24 mouse cellular contexts compared by ENCODE assay signal in genomic region chr2:93805523-93805922, GRCm38 (mm10).
"Had no signal": no experiment of that assay in that cellular context is flagged by ENCODE, and none has a peak within 500 bp of the region (broad histone marks: within the 10 kb centered on the region; RNA-seq: fewer than 3 reads in every experiment).

No protein-coding gene starts in this region.

- H3K27ac ChIP-seq: heart, adult 2 months; heart, embryonic 13.5 days; heart, embryonic 15.5 days; hindbrain, embryonic 13.5 days; hindbrain, embryonic 15.5 days; hindbrain, postnatal 0 days; kidney, embryonic 15.5 days; kidney, postnatal 0 days; limb, embryonic 13.5 days; limb, embryonic 15.5 days; liver, embryonic 12.5 days had no signal

- H3K4me3 ChIP-seq: heart, adult 2 months; heart, embryonic 13.5 days; heart, embryonic 15.5 days; hindbrain, embryonic 13.5 days; hindbrain, embryonic 15.5 days; kidney, embryonic 15.5 days; limb, embryonic 13.5 days; limb, embryonic 15.5 days; liver, embryonic 12.5 days had no signal

- DNase-seq: gastrocnemius, postnatal 10 days; gastrocnemius, postnatal 25 days; heart, adult 11 months; heart, adult 2 months; heart, postnatal 14 days; heart, postnatal 36 days; kidney, adult 11 months; kidney, adult 2 months; kidney, adult 9 months; kidney, postnatal 14 days; kidney, postnatal 36 days; layer of hippocampus, adult 9-11 months; layer of hippocampus, postnatal 36 days; left cerebral cortex, postnatal 4 days had no signal
